Mouse (Mus musculus) lung, postnatal 0 days (tissue): ENCODE measurements around the gene Gm45234. TPM values are rescaled to one million over a fixed set of nuclear protein-coding genes. Genes with fewer than 3 reads are reported as not detected.

Source experiments
- ATAC-seq: fragments of 200-750 bp; cut with Nextera tagmentation; 2 replicates; pipeline ENCODE4 v1.8.0; 2017; ENCODE audit warnings: moderate library complexity
- DNase-seq: peaks from one replicate; pipeline ENCODE4 v3.0.0-alpha.2; 2016; ENCODE audit warnings: low spot score
- H3K27ac ChIP-seq: fragments of 300-500 bp; sonication (generic); 2 replicates; pipeline ENCODE4 v1.5.1; 2014; ENCODE audit warnings: antibody characterized with exemption, mild to moderate bottlenecking, low read length, mixed read lengths
- H3K27me3 ChIP-seq: fragments of 300-500 bp; sonication (generic); replicated peaks from 2 replicates; pipeline ENCODE4 v1.6.1; 2014; ENCODE audit warnings: low read length, mixed read lengths; ENCODE audit not compliant: insufficient read depth
- H3K36me3 ChIP-seq: fragments of 300-500 bp; sonication (generic); 2 replicates; pipeline ENCODE4 v1.6.1; 2014; ENCODE audit warnings: low read length, mixed read lengths; ENCODE audit not compliant: insufficient read depth
- H3K4me1 ChIP-seq: fragments of 300-500 bp; sonication (generic); 2 replicates; pipeline ENCODE4 v1.6.1; 2014; ENCODE audit warnings: antibody characterized with exemption, low read depth, low read length, mixed read lengths; ENCODE audit not compliant: insufficient read depth
- H3K4me2 ChIP-seq: fragments of 300-500 bp; sonication (generic); replicated peaks from 2 replicates; pipeline ENCODE4 v1.6.1; 2014; ENCODE audit warnings: low read depth, mild to moderate bottlenecking, low read length, moderate library complexity, mixed read lengths
- H3K4me3 ChIP-seq: fragments of 300-500 bp; sonication (generic); 2 replicates; pipeline ENCODE4 v1.5.1; 2014; ENCODE audit warnings: low read depth, low read length
- H3K9ac ChIP-seq: fragments of 300-500 bp; sonication (generic); replicated peaks from 2 replicates; pipeline ENCODE4 v1.6.1; 2014; ENCODE audit warnings: low read depth, mild to moderate bottlenecking
- H3K9me3 ChIP-seq: fragments of 300-500 bp; sonication (generic); 2 replicates; pipeline ENCODE4 v1.6.1; 2016; ENCODE audit warnings: low read length, mixed read lengths
- CTCF ChIP-seq: IDR thresholded peaks from 2 replicates; pipeline ENCODE4 v1.5.1; 2016; ENCODE audit warnings: antibody characterized with exemption, mild to moderate bottlenecking
- EP300 ChIP-seq: IDR thresholded peaks from 2 replicates; pipeline ENCODE4 v1.6.1; 2016; ENCODE audit warnings: antibody characterized with exemption, mild to moderate bottlenecking, control low read depth
- WGBS: fragments of 180-500 bp; shearing (Covaris S2); extraction: QIAGEN DNeasy Blood & Tissue Kit; methylation state at CpG from one replicate; pipeline ENCODE4 v1.1.7; 2014; 5-methylcytosine and 5-hydroxymethylcytosine counted together
- polyA plus RNA-seq: library from polyadenylated mRNA; unstranded; fragments of >200 nt; fragmentation: Nextera tagmentation; extraction: Ambion mirVana; gene quantifications from 2 replicates; pipeline ENCODE4 v1.2.1, GENCODE M21; 2015

Gene Gm45234
- polyA plus RNA-seq, 1 experiment from 2014 or later: not detected

- WGBS: 4% methylated on average over 9 of the region's 9 CpGs
- Histone ChIP-seq H3K27ac (no peak overlapping the region), H3K9ac (no peak overlapping the region), H3K27me3 (no peaks in the 10 kb centered on the region), H3K9me3 (no peaks in the 10 kb centered on the region), H3K36me3 (no peaks in the 10 kb centered on the region), H3K4me2 (peak overlapping the region; percentile 80), H3K4me3 (peak overlapping the region; percentile 48; the same call in 1 of the 2 replicates), H3K4me1 (peaks cover 3% of the 10 kb centered on the region; the same call in 1 of the 2 replicates)
- ATAC-seq (no peak), DNase-seq (no peak)
- TF ChIP-seq CTCF (no peak), EP300 (no peak)
Measured at GRCm38 (mm10) chr6:124768704-124769044, 12.9 kb upstream of the Gm45234 start.

- no peak for TF ChIP-seq CTCF
- TF ChIP-seq EP300: no peak
- 37% methylated on average over 17 of the region's 19 CpGs for WGBS
- no peak; the same call in 1 of the 2 replicates for ATAC-seq
- Histone ChIP-seq H3K4me1 (peaks cover 3% of the 10 kb centered on the region; the same call in 1 of the 2 replicates), H3K27ac (no peak overlapping the region), H3K9ac (no peak overlapping the region), H3K36me3 (no peaks in the 10 kb centered on the region), H3K4me2 (peak overlapping the region; percentile 80; the same call in 1 of the 2 replicates), H3K9me3 (no peaks in the 10 kb centered on the region), H3K27me3 (no peaks in the 10 kb centered on the region), H3K4me3 (no peak overlapping the region)
- DNase-seq: no peak
Measured at GRCm38 (mm10) chr6:124767920-124768703, 12.3 kb upstream of the Gm45234 start.

- H3K9ac ChIP-seq: no peak overlapping the region
- H3K4me1 ChIP-seq: peaks cover 3% of the 10 kb centered on the region; the same call in 1 of the 2 replicates
- H3K27ac ChIP-seq: no peak overlapping the region
- WGBS: 42% methylated on average over 4 of the region's 4 CpGs
- H3K27me3 ChIP-seq: no peaks in the 10 kb centered on the region
- H3K4me2 ChIP-seq: no peak overlapping the region
- H3K4me3 ChIP-seq: no peak overlapping the region
- TF ChIP-seq CTCF: no peak
- no peak for TF ChIP-seq EP300
- ATAC-seq (no peak), DNase-seq (no peak)
- H3K36me3 ChIP-seq: no peaks in the 10 kb centered on the region
- H3K9me3 ChIP-seq: no peaks in the 10 kb centered on the region
Measured at GRCm38 (mm10) chr6:124767536-124767919, 11.7 kb upstream of the Gm45234 start.

GRCm38 (mm10) chr6:124765951-124766350, 10.1 kb upstream of the Gm45234 start:
- H3K9ac ChIP-seq: no peak overlapping the region
- no peaks in the 10 kb centered on the region for H3K9me3 ChIP-seq
- DNase-seq (no peak), ATAC-seq (no peak)
- no peaks in the 10 kb centered on the region for H3K27me3 ChIP-seq
- H3K27ac ChIP-seq: no peak overlapping the region
- H3K4me1 ChIP-seq: peaks cover 3% of the 10 kb centered on the region; the same call in 1 of the 2 replicates
- 83% methylated on average over 7 of the region's 7 CpGs for WGBS
- H3K4me2 ChIP-seq: no peak overlapping the region
- H3K4me3 ChIP-seq: no peak overlapping the region
- no peak for TF ChIP-seq CTCF
- TF ChIP-seq EP300: no peak
- no peaks in the 10 kb centered on the region for H3K36me3 ChIP-seq

GRCm38 (mm10) chr6:124759259-124759658, 3.4 kb upstream of the Gm45234 start:
- 2% methylated on average over 5 of the region's 5 CpGs for WGBS
- Histone ChIP-seq H3K4me1 (peaks cover 20% of the 10 kb centered on the region), H3K9me3 (no peaks in the 10 kb centered on the region), H3K9ac (no peak overlapping the region), H3K4me2 (peak overlapping the region; percentile 30), H3K27ac (peak overlapping the region; percentile 97), H3K4me3 (no peak overlapping the region), H3K27me3 (no peaks in the 10 kb centered on the region), H3K36me3 (no peaks in the 10 kb centered on the region)
- ATAC-seq (peak; percentile 23), DNase-seq (peak; percentile 95)
- TF ChIP-seq EP300: no peak
- peak; percentile 97 for TF ChIP-seq CTCF

- H3K4me1 ChIP-seq: peaks cover 20% of the 10 kb centered on the region
- H3K4me2 ChIP-seq: peak overlapping the region; percentile 30
- 52% methylated on average over 2 of the region's 2 CpGs for WGBS
- no peaks in the 10 kb centered on the region for H3K9me3 ChIP-seq
- DNase-seq (no peak), ATAC-seq (no peak)
- H3K36me3 ChIP-seq: no peaks in the 10 kb centered on the region
- no peaks in the 10 kb centered on the region for H3K27me3 ChIP-seq
- TF ChIP-seq CTCF (no peak), EP300 (no peak)
- no peak overlapping the region for H3K4me3 ChIP-seq
- H3K9ac ChIP-seq: no peak overlapping the region
- H3K27ac ChIP-seq: peak overlapping the region; percentile 97
Measured at GRCm38 (mm10) chr6:124758849-124759232, 3.0 kb upstream of the Gm45234 start.
